Mouse (Mus musculus): ENCODE results near the gene Etv5.

Gene Etv5

DNA sequence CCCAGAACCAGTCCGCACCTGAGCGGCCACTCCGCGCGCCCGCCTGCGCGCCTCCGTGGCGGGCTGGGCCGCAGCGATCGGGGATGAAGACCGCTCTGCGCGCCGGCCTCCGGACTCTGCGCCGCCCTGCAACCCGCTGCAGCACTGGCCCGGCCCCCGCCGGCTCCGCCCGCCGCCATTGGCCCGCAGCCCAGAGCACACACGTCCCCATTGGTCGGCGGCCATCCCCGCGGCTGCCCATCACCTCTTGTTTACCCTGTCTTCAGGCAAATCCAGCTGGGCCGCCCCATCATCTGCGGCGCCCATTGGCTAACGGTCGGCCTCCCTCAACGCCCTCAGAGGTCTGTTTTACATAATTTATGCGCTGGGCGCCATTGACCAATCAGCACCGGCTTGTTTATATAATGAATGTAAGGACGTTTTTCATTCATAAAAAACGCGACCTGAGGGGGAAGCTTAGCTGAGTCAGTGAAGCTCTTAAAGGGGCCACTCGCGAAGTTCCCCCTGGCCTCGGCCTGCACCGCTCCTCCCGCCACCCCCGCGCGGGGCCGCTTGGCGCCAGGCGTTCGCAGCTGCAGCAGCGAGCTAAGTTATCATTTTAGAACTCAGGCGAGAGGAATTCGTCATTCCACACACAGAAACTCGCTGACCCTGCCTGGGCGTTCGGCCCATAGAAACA is at the start of gene Etv5:
Gene Etv5 (minus strand): TSS at position 221 of the 679 bp plus-strand sequence.
- peak; percentile 86 to 95 for DNase-seq (ENCODE audit: low spot score in 2 of 2)

DNA sequence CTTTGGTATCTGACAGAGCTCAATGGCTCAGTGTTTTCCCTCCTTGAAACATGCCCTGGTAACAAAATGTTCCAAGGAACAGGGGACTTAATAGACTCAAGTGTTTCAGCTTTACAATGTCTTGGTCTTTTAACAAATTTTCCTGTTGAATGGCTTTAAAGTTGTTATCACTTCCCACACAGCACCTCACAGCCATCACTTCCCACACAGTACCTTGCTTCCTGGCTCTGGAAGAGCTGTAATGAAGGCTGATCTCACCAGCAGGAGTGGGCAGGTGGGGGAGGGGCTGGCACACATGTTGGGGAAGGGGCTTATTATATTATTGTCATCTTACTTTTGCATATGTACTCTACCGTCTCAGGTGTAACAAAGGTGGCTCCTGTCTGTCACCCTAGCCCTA is 44.4 kb upstream of the Etv5 start:
- no peak for DNase-seq (ENCODE audit: low spot score in 2 of 2)

- no peak for DNase-seq (ENCODE audit: low spot score in 2 of 2)
Measured at GRCm38 (mm10) chr16:22479322-22479721, 39.8 kb upstream of the Etv5 start.

DNA sequence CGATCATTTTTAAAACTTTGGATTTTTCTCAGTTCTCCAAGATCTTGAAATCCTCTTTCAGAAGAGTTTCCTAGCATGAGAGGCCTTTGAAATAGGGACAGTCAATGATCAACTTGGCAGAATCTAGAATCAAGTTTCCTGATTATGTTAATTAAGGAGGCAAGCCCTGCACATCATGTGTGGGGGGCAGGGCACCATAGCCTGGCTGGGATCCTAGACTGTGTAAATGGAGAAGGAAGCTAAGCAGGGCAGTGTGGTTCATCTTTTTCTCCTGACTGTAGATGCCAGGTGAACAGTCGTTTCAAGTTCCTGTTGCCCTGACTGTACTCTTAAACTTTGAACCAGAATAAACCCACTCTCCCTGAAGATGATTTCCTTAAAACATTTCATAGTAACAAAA is 32.2 kb upstream of the Etv5 start:
- DNase-seq (ENCODE audit: low spot score in 2 of 2): no peak

GRCm38 (mm10) chr16:22469385-22469784 is 29.9 kb upstream of the Etv5 start:
- no peak for DNase-seq (ENCODE audit: low spot score in 2 of 2)

DNA sequence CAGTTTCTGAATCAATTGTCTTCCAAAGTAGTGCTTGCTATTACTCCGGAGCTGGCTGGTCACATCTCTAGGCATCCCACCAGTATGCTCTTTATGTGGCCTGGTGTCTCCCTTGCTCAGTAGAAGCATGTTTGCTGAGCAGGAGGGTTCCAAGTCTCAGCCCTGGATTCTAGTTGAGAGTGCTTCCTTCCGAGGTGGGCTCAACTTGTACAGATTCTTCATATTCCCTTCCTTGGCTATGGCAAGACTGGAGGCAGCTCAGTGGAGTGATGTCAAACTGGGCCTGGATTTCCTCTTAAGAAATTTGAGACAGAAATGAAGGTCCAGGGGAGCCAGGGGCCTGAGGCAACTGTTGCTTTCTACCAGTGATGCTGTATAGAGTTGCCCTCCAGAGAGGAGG is 27.6 kb upstream of the Etv5 start:
- no peak for DNase-seq (ENCODE audit: low spot score in 2 of 2)

GRCm38 (mm10) chr16:22466381-22466780 is 26.9 kb upstream of the Etv5 start:
- peak in 1 of 2 experiments; percentile 36 for DNase-seq (ENCODE audit: low spot score in 2 of 2)

DNA sequence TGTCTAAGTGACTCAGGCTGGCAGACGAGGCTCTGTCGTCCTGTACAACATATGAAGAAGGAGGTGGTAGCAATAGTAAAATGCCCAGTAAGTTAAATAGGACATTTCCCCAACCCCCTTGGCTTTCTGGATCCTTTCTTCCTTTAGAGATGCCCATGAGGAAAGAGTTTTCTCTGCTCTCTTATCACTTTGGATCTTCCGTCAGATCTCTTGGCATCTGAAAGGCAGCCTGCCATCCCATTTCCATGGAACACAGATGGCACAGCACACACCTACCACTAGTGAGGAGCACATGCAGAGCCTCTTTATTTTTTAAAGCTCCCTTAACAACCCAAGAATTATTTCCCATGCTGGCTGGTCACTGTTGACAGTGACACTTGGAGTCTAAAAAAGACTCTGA is 22.7 kb upstream of the Etv5 start:
- DNase-seq (ENCODE audit: low spot score in 2 of 2): no peak

DNA sequence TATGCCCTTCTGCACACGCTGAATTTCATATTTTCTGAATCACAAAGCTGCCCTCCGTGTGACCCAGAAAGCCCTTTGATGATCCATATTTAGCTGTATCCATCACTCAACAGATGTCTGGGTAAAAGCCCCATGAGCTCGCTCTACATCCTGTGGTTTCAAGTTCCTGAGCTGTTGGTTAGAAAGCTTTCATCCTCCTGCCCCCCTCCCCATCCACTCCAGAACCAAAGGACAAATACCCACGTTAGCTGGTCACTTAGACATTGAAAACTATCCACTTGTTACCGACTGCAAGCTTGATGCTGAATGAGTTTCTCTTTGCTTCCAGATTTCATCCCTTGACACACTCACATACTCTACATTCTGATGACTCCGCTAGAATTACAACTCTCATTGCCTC is 22.2 kb upstream of the Etv5 start:
- DNase-seq (ENCODE audit: low spot score in 2 of 2): no peak

GRCm38 (mm10) chr16:22460960-22461359 is 21.4 kb upstream of the Etv5 start:
- no peak for DNase-seq (ENCODE audit: low spot score in 2 of 2)

- DNase-seq (ENCODE audit: low spot score in 2 of 2): no peak
Measured at GRCm38 (mm10) chr16:22452082-22452481, 12.6 kb upstream of the Etv5 start.

GRCm38 (mm10) chr16:22448093-22448492 is 8.6 kb upstream of the Etv5 start:
- DNase-seq (ENCODE audit: low spot score in 2 of 2): no peak

DNA sequence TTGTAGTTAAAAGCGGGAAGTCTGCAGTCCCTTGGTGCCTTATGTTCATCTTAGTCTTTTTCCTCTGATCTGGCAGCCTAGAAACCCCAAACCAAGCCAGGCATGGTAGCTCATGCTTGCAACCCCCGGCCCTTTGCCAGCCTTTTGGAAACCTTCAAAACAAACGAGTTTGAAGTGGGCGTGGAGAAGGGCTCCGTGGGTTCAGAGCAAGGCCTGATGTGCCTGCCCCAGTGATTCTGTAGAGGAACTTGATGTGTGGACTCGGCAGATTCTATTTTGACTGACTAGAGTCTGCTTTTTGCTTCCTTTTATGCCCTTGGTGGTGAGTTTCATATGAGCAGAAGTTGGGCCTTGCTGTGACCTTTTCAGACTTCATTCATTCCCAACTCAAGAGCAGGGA is 5.3 kb upstream of the Etv5 start:
- peak in 1 of 2 experiments; percentile 37 for DNase-seq (ENCODE audit: low spot score in 2 of 2)

- DNase-seq (ENCODE audit: low spot score in 2 of 2): no peak
Measured at GRCm38 (mm10) chr16:22442202-22442601, 2.7 kb upstream of the Etv5 start.

DNA sequence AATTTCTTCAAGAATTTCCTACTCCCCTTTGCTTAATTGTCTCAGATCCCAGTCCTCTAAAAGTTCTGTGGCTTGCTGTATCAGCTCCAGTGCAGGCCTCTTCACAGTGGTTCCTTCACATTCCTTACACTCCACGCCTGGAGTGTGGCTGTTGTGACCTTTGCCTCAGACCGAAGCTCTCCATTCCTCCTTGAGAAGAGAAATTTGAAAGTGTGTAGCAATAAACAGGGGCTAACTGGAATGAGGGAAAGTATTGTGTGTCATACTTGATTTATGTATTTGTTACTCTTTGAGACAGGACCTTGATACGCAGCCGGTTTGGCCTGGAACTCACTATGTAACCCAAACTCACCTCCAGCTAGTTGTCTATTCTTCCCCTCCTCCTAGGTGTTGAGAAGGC is 1.8 kb upstream of the Etv5 start:
- DNase-seq (ENCODE audit: low spot score in 2 of 2): no peak

DNA sequence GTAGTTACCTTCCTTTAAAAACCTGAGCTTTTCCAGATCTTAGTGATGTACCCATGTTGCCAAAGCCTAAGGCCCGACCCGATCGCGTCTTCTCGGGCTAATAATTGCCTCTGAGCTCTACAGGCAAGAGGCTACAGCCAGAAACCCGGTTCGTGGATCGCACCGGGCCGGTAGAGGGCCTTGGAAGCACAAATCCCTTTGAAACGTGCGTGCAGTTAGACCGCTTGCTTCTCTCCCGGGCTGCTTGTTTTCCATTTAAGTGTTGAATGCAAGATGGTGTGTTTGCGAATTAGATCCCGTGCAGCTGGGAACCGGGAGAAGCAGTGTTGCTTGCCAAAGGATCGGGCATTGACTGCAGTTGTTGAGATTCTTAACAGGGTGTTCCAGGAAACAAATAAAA is 750 bp upstream of the Etv5 start:
- peak; percentile 16 to 43 for DNase-seq (ENCODE audit: low spot score in 2 of 2)

DNA sequence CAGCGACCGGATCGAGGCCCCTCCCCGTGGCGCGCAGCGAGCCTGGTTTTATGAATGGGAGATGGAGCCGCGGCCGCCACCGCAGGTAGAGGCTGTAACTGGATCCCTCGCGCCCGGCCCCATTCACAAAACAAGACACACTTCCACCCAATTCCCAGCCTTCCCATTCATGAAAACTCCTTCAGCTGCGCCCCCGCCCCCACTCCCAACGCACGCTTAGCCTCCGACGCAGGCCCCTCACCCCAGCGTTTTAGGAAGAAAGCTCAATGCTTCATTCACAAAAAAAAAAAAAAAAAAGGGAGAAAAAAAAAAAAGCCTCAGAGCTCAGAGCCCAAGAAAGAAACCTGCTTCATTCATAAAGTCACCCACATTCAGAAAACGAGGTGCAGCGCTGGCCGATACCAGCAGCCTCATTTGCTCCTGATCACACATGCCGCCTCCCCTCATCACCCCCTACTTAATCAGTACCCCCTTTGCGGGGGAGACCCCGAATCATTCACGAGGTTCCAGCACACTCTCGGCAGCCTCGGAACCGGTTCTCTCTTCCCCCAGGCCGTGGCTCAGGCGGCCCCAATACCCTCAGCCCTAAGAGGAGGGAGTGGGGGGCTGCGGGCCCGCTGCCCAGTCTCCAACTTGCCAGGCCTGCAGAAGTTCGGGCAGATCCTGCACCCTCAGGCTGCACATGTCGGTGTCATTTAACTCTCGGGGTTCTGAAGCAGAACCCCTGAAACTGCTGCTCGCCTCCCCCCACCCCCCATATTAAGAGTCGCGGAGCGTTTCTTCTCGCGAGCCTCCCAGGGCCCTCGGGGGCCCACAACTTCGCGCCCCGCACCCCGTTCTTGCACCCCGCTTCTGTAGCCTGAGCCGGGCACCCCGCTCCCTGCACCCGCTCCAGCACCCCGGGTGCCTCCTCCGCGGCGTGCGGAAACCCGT is 812 bp downstream of the Etv5 start:
- peak; percentile 24 to 71 for DNase-seq (ENCODE audit: low spot score in 2 of 2)

DNA sequence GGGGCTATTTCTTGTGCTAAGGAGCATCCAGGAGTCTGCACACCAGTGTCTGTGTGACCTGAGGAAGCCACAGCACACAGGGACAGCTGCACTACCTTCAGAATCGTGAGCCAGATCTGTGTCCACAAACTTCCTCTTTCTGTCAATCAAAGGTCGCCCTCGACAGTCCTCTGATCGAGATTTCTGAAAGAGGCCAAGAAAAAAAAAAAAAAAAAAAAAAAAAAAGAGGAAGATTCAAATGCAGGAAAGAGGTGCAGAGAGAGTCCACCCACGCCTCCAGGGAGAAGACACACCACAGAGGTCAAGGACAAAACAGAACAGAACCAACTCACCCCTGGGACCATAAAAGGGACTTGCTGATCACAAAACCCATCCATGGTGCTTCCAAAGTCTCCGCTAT is 3.4 kb downstream of the Etv5 start:
- DNase-seq (ENCODE audit: low spot score in 2 of 2): peak in 1 of 2 experiments; percentile 29

DNA sequence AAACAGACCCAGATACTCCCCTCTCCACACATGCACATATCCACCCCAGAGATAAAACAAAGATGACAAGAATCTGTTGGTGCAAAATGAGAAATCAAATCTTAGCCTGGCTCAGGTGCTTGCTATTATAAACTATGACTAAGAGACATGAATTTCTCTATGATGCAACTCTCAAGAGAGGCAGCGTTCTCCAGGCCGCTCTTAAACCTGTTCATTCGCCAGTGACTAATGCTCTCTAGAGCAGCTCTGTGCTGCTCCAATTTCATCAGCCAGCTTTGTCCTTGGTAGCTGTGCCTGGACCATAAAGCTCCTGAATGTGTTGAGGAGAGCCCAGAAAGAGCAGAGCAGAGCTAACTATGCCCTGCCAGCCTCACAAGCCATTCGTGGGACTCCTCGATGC is 5.0 kb downstream of the Etv5 start:
- DNase-seq (ENCODE audit: low spot score in 2 of 2): no peak

- DNase-seq (ENCODE audit: low spot score in 2 of 2): no peak
Measured at GRCm38 (mm10) chr16:22433944-22434343, 5.6 kb downstream of the Etv5 start.

DNA sequence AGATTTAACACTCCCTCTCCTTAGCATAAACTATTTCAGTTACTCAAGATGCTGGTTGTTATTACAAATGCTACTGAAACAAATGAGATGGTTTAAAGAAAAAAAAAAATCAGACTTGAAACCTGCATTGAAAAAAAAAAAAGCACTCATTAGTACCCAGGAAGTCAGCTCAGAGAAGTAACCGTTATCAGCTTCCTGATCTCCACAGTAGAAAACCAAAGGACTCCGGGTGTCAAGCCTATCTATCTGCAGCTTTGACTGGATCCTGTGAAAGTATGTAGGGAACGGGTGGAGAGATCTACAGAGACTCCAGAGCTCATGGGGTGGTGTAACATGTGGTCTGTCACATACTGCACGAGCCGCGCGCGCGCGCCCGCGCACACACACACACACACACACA is 7.7 kb downstream of the Etv5 start:
- DNase-seq (ENCODE audit: low spot score in 2 of 2): no peak

- DNase-seq (ENCODE audit: low spot score in 2 of 2): no peak
Measured at GRCm38 (mm10) chr16:22431335-22431734, 8.2 kb downstream of the Etv5 start.

Data from spleen, postnatal 10 days (tissue).